Mouse (Mus musculus) forebrain, embryonic 13.5 days (tissue): ENCODE results near the gene Chtop. TPM values are rescaled to one million over a fixed set of nuclear protein-coding genes. Genes with fewer than 3 reads are reported as not detected.

Experiments
- ATAC-seq: fragments of 200-750 bp; cut with Nextera tagmentation; 2 replicates; pipeline ENCODE4 v1.8.0; 2017
- H3K27ac ChIP-seq: fragments of 300-500 bp; sonication (generic); 2 replicates; pipeline ENCODE4 v1.5.1; 2015; ENCODE audit warnings: inconsistent platforms, mild to moderate bottlenecking, moderate library complexity
- H3K27me3 ChIP-seq: fragments of 300-500 bp; sonication (generic); 2 replicates; pipeline ENCODE4 v1.6.1; 2015; ENCODE audit warnings: mild to moderate bottlenecking, inconsistent platforms
- H3K36me3 ChIP-seq: fragments of 300-500 bp; sonication (generic); 2 replicates; pipeline ENCODE4 v1.6.1; 2015; ENCODE audit warnings: mild to moderate bottlenecking, inconsistent platforms; ENCODE audit not compliant: poor library complexity, severe bottlenecking
- H3K4me1 ChIP-seq: fragments of 300-500 bp; sonication (generic); 2 replicates; pipeline ENCODE4 v1.6.1; 2015; ENCODE audit warnings: inconsistent platforms
- H3K4me2 ChIP-seq: fragments of 300-500 bp; sonication (generic); 2 replicates; pipeline ENCODE4 v1.6.1; 2015; ENCODE audit warnings: inconsistent platforms, mild to moderate bottlenecking, moderate library complexity
- H3K4me3 ChIP-seq: fragments of 300-500 bp; sonication (generic); 2 replicates; pipeline ENCODE4 v1.5.1; 2015; ENCODE audit warnings: mild to moderate bottlenecking, inconsistent platforms
- H3K9ac ChIP-seq: fragments of 300-500 bp; sonication (generic); 2 replicates; pipeline ENCODE4 v1.6.1; 2015; ENCODE audit warnings: mild to moderate bottlenecking, inconsistent platforms
- H3K9me3 ChIP-seq: fragments of 300-500 bp; sonication (generic); replicated peaks from 2 replicates; pipeline ENCODE4 v1.6.1; 2016; ENCODE audit warnings: inconsistent platforms
- WGBS: fragments of 180-500 bp; shearing (Covaris S2); methylation state at CpG from one replicate; pipeline ENCODE4 v1.1.7; 2015; 5-methylcytosine and 5-hydroxymethylcytosine counted together
- polyA plus RNA-seq: library from polyadenylated mRNA; unstranded; fragments of >200 nt; fragmentation: Nextera tagmentation; extraction: Ambion mirVana; gene quantifications from 2 replicates; pipeline ENCODE4 v1.2.1, GENCODE M21; 2015

Gene Chtop
- polyA plus RNA-seq, 1 experiment from 2014 or later, result 214 TPM

DNA sequence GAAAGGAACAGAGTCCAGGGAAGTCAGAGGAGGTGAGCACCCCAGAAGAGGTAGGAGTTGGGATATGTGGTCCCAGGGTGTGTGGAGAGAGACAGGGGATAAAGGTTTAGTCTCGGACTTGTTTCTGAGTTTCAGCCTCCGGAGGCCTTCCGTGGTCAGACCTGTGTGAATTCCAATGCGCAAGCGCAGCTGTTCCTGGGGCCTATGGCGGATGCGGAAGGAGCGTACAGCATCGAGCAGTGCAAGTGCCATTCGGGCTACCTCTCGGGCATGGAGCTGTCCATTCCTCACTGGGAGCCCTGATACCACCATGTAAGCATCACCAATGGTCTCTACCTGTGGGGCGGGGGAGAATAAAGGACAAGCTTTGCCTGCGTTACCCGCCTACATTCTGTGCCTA, 54.4 kb downstream of the Chtop start:
- 85% methylated on average over 14 of the region's 14 CpGs for WGBS
- H3K9me3 ChIP-seq, result no peaks in the 10 kb centered on the region
- no peak overlapping the region for H3K9ac ChIP-seq
- H3K4me2 ChIP-seq, result no peak overlapping the region
- H3K27me3 ChIP-seq, result peaks cover 2% of the 10 kb centered on the region; the same call in 1 of the 2 replicates
- H3K27ac ChIP-seq, result no peak overlapping the region
- H3K4me1 ChIP-seq, result no peaks in the 10 kb centered on the region
- ATAC-seq, result no peak
- H3K4me3 ChIP-seq, result no peak overlapping the region
- no peaks in the 10 kb centered on the region for H3K36me3 ChIP-seq

DNA sequence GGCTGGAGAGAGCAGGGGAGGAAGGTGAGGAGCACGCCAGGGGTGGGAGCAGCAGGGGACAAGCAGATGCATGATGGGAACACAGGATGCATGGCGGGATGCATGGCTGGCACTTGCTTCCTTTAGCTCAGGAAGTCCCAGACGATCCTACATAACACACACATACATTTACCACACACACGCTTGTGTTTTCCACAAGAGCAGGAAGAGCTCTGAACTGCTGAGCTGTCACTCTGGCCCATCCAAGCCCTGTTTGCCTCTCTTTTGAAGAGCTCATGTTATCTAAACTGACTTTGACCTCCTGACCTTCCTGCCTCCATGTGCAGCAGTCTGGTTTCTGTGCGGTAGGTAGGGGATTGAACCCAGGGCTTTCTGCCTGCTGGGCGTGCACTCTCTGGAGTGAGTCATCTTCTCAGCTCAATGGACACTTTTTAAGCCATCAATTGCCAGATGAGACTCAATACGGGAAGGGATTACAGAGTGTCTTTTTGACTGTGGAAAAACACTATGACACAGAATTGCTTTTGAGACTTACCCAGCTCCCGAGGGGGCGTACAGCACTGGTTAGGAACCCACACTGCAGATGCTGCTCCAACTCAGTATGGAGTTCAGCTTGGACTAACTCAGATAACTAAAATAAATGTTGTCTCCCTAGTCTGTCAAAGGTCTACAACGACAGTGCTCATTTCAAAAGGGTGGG, 57.8 kb downstream of the Chtop start:
- H3K9me3 ChIP-seq, result no peaks in the 10 kb centered on the region
- no peak overlapping the region for H3K9ac ChIP-seq
- H3K4me2 ChIP-seq, result no peak overlapping the region
- no peaks in the 10 kb centered on the region for H3K36me3 ChIP-seq
- no peak overlapping the region for H3K27ac ChIP-seq
- no peak for ATAC-seq
- 56% methylated on average over 10 of the region's 10 CpGs for WGBS
- H3K27me3 ChIP-seq, result no peaks in the 10 kb centered on the region
- H3K4me3 ChIP-seq, result no peak overlapping the region
- H3K4me1 ChIP-seq, result peaks cover 7% of the 10 kb centered on the region

DNA sequence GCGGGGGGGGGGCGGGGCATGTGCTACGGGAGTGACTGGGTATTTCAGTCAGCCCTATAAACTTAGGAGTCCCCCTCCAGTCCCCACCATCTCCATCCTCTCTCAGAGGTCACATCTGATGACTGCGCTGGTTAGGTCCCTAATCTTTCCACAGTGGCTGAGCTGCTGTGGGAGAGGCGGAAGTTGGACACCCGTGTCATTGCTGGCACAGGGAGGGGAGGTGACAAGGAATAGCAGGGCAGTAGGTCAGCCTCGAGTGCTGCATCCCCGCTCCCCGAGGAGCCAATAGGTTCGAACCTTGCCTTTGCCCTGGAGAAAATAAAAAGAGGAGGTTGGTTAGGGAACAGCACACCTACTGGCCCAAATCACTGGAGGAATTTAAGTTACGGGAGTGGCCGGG, 58.4 kb downstream of the Chtop start:
- Histone ChIP-seq H3K27me3 (no peaks in the 10 kb centered on the region), H3K4me2 (no peak overlapping the region), H3K4me3 (no peak overlapping the region), H3K4me1 (peaks cover 11% of the 10 kb centered on the region), H3K9ac (no peak overlapping the region), H3K9me3 (no peaks in the 10 kb centered on the region), H3K36me3 (no peaks in the 10 kb centered on the region), H3K27ac (no peak overlapping the region)
- no peak for ATAC-seq
- WGBS, result 34% methylated on average over 12 of the region's 12 CpGs

Other genes starting within 250 kb of the Chtop start
- gene Dennd4b, start 244.3 kb downstream of the Chtop start, polyA plus RNA-seq, result 3.1 and 4.5 TPM in 2 replicates
- 18.0 and 18.6 TPM in 2 replicates for gene Gatad2b, start 216.3 kb downstream of the Chtop start, polyA plus RNA-seq
- gene Slc27a3, start 119.6 kb downstream of the Chtop start, polyA plus RNA-seq, result 11.2 and 12.4 TPM in 2 replicates
- gene Ints3, start 75.9 kb downstream of the Chtop start, polyA plus RNA-seq, result 27.8 and 29.3 TPM in 2 replicates
- gene Npr1, start 43.6 kb downstream of the Chtop start, polyA plus RNA-seq, result 2.3 and 2.8 TPM in 2 replicates
- 367 and 388 TPM in 2 replicates for gene Ilf2, start 33.4 kb downstream of the Chtop start, polyA plus RNA-seq
- 73.5 and 76.5 TPM in 2 replicates for gene Snapin, start 18.5 kb downstream of the Chtop start, polyA plus RNA-seq
- gene S100a1, start 4.9 kb upstream of the Chtop start, polyA plus RNA-seq, result 5.0 and 6.8 TPM in 2 replicates
- 6.9 and 7.5 TPM in 2 replicates for gene S100a13, start 4.9 kb upstream of the Chtop start, polyA plus RNA-seq
- not detected in 2 replicates for gene S100a14, start 17.4 kb upstream of the Chtop start, polyA plus RNA-seq
- 27.3 and 35.1 TPM in 2 replicates for gene S100a16, start 27.8 kb upstream of the Chtop start, polyA plus RNA-seq
- gene S100a3, start 51.1 kb upstream of the Chtop start, polyA plus RNA-seq, result not detected in 2 replicates
- not detected in 2 replicates for gene S100a2, start 80.7 kb upstream of the Chtop start, polyA plus RNA-seq
- not detected in 2 replicates for gene Gm42674, start 92.4 kb upstream of the Chtop start, polyA plus RNA-seq
- gene S100a4, start 94.3 kb upstream of the Chtop start, polyA plus RNA-seq, result 0.40 and 1.6 TPM in 2 replicates
- gene S100a5, start 99.0 kb upstream of the Chtop start, polyA plus RNA-seq, result not detected in 2 replicates
- 15.4 and 23.8 TPM in 2 replicates for gene S100a6, start 103.4 kb upstream of the Chtop start, polyA plus RNA-seq
- gene S100a7a, start 144.5 kb upstream of the Chtop start, polyA plus RNA-seq, result 0.26 TPM in 1 of 2 replicates, not detected in the other
- 1.8 and 2.8 TPM in 2 replicates for gene S100a8, start 159.5 kb upstream of the Chtop start, polyA plus RNA-seq
- 2.3 and 3.0 TPM in 2 replicates for gene S100a9, start 186.2 kb upstream of the Chtop start, polyA plus RNA-seq
- gene Pglyrp4, start 217.4 kb upstream of the Chtop start, polyA plus RNA-seq, result not detected in 2 replicates